ENCODE assay signal across 19 mouse cellular contexts in genomic region chr13:9227078-9227477, GRCm38 (mm10). TPM values are rescaled to one million over a fixed set of nuclear protein-coding genes. Genes with fewer than 3 reads are reported as not detected.
DNase-seq lines count a peak whose midpoint lies in the region.
"Had no signal": no experiment of that assay in that cellular context is flagged by ENCODE, and none has a peak within 500 bp of the region (broad histone marks: within the 10 kb centered on the region; RNA-seq: fewer than 3 reads in every experiment).

No protein-coding gene starts in this region.

- H3K27ac ChIP-seq in heart, embryonic 10.5 days = no peak overlapping the region; the same call in 1 of the 2 replicates
- no peak overlapping the region for H3K27ac ChIP-seq in hindbrain, embryonic 10.5 days
- H3K27ac ChIP-seq: embryonic facial prominence, embryonic 12.5 days; forebrain, embryonic 15.5 days; heart, adult 2 months; heart, embryonic 13.5 days; hindbrain, embryonic 12.5 days had no signal

- H3K9me3 ChIP-seq in heart, embryonic 10.5 days = no peaks in the 10 kb centered on the region
- H3K9me3 ChIP-seq in hindbrain, embryonic 10.5 days = no peaks in the 10 kb centered on the region
- H3K9me3 ChIP-seq: embryonic facial prominence, embryonic 12.5 days; forebrain, embryonic 15.5 days; heart, embryonic 13.5 days; hindbrain, embryonic 12.5 days had no signal

- H3K27me3 ChIP-seq in heart, embryonic 10.5 days (ENCODE audit: insufficient read depth, poor library complexity, severe bottlenecking) = no peaks in the 10 kb centered on the region
- H3K27me3 ChIP-seq in hindbrain, embryonic 10.5 days (ENCODE audit: insufficient read depth, poor library complexity, severe bottlenecking) = no peaks in the 10 kb centered on the region
- H3K27me3 ChIP-seq: embryonic facial prominence, embryonic 12.5 days; forebrain, embryonic 15.5 days; heart, embryonic 13.5 days; hindbrain, embryonic 12.5 days had no signal

- no peaks in the 10 kb centered on the region for H3K36me3 ChIP-seq in heart, embryonic 10.5 days
- no peaks in the 10 kb centered on the region for H3K36me3 ChIP-seq in hindbrain, embryonic 10.5 days
- H3K36me3 ChIP-seq: embryonic facial prominence, embryonic 12.5 days; forebrain, embryonic 15.5 days; heart, embryonic 13.5 days; hindbrain, embryonic 12.5 days had no signal

- 85% methylated on average over 5 of the region's 5 CpGs for WGBS in heart, embryonic 10.5 days
- WGBS in hindbrain, embryonic 10.5 days = 85% methylated on average over 5 of the region's 5 CpGs

- DNase-seq in heart, embryonic 10.5 days (ENCODE audit: low spot score) = peak; percentile 72
- DNase-seq in heart, adult 8-10 months (ENCODE audit: low spot score) = no peak
- peak; percentile 23 for DNase-seq in layer of hippocampus, adult 9-11 months
- DNase-seq in layer of hippocampus, postnatal 10 days (ENCODE audit: low spot score in 2 of 2) = no peak
- DNase-seq in right cerebral cortex, postnatal 25 days = peak; percentile 11
- no peak for DNase-seq in right cerebral cortex, postnatal 36 days (ENCODE audit: low spot score in 2 of 2)
- no peak for DNase-seq in hindbrain, embryonic 10.5 days (ENCODE audit: low spot score)
- DNase-seq: adrenal gland, postnatal 10 days; cerebellum, adult 11-12 months; cerebellum, adult 9-10 months; cerebellum, postnatal 25 days; gastrocnemius, postnatal 14 days; heart, adult 2 months; heart, postnatal 36 days had no signal

- no peak overlapping the region for H3K4me3 ChIP-seq in heart, embryonic 10.5 days
- H3K4me3 ChIP-seq in hindbrain, embryonic 10.5 days = no peak overlapping the region
- H3K4me3 ChIP-seq: embryonic facial prominence, embryonic 12.5 days; forebrain, embryonic 15.5 days; heart, adult 2 months; heart, embryonic 13.5 days; hindbrain, embryonic 12.5 days had no signal

- H3K4me1 ChIP-seq in heart, embryonic 10.5 days = no peaks in the 10 kb centered on the region
- no peaks in the 10 kb centered on the region for H3K4me1 ChIP-seq in hindbrain, embryonic 10.5 days (replicated peaks)
- H3K4me1 ChIP-seq: embryonic facial prominence, embryonic 12.5 days; forebrain, embryonic 15.5 days; heart, embryonic 13.5 days; hindbrain, embryonic 12.5 days had no signal

RNA-seq across cellular contexts. Expression of gene Dip2c, which starts 49.2 kb away (rescaled TPM):
- 3.9 and 4.9 TPM in 2 replicates for polyA plus RNA-seq in heart, embryonic 10.5 days (2016; fragmentation: Nextera tagmentation; extraction: Ambion mirVana)
- total RNA-seq in heart, adult 8-10 months (2022) = 10 to 100 TPM; 38.1 to 45.2 (median 41.7) TPM
- 10 to 100 TPM; 70.4 to 72.8 TPM for total RNA-seq in layer of hippocampus, postnatal 10 days (2021)
- 4.9 and 5.8 TPM in 2 replicates for polyA plus RNA-seq in hindbrain, embryonic 10.5 days (2016; fragmentation: Nextera tagmentation; extraction: Ambion mirVana)
- total RNA-seq: MEL had no signal

Comparison
In these comparisons a context has a peak if more than half of its experiments do, and no peak if none do; other contexts are left out.
1. DNase-seq: peak in heart, embryonic 10.5 days (single experiment), layer of hippocampus, adult 9-11 months (single experiment) and right cerebral cortex, postnatal 25 days (single experiment); none in heart, adult 8-10 months (single experiment), layer of hippocampus, postnatal 10 days (0 of 2), right cerebral cortex, postnatal 36 days (0 of 2) and hindbrain, embryonic 10.5 days (single experiment).